Mouse (Mus musculus): ENCODE data around the gene Pax8. TPM values are rescaled to one million over a fixed set of nuclear protein-coding genes. Genes with fewer than 3 reads are reported as not detected.

The Pax8 gene
- total RNA-seq, 2 experiments from 2014 or later = not detected

GRCm38 (mm10) chr2:24417564-24417963 is 57.8 kb downstream of the Pax8 start:
- DNase-seq = no peak
- intact Hi-C loops (cut with DNase I) = no loop called here

GRCm38 (mm10) chr2:24417106-24417505 is 58.3 kb downstream of the Pax8 start:
- DNase-seq = no peak
- intact Hi-C loops (cut with DNase I) = no loop called here

GRCm38 (mm10) chr2:24416668-24417067 is 58.7 kb downstream of the Pax8 start:
- DNase-seq = peak in 1 of 2 experiments; percentile 15

GRCm38 (mm10) chr2:24413677-24414076 is 61.7 kb downstream of the Pax8 start:
- intact Hi-C loops (cut with DNase I) = no loop called here
- DNase-seq = no peak

More at GRCm38 (mm10) chr2:24416668-24417067, 58.7 kb downstream of the Pax8 start:
- intact Hi-C loops (cut with DNase I) = no loop called here

GRCm38 (mm10) chr2:24413172-24413571 is 62.2 kb downstream of the Pax8 start:
- no peak for DNase-seq
- intact Hi-C loops (cut with DNase I) = no loop called here

GRCm38 (mm10) chr2:24409166-24409565 is 66.2 kb downstream of the Pax8 start:
- peak; percentile 68 to 84 for DNase-seq
- intact Hi-C loops (cut with DNase I) = loop anchor here (1.0 to 5.0 kb wide), 4 partner anchors 82 to 1202 kb away; partner anchors contain the start of gene 4931423N10Rik

GRCm38 (mm10) chr2:24407701-24408485 is 67.5 kb downstream of the Pax8 start:
- DNase-seq = no peak
- intact Hi-C loops (cut with DNase I) = loop anchor here (2.0 to 5.0 kb wide), 3 partner anchors 83 to 1201 kb away; partner anchors contain the start of gene 4931423N10Rik

GRCm38 (mm10) chr2:24405345-24406012 is 69.9 kb downstream of the Pax8 start:
- peak; percentile 74 to 85 for DNase-seq
- intact Hi-C loops (cut with DNase I) = loop anchor here (1.0 to 5.0 kb wide), 4 partner anchors 48 to 1198 kb away; partner anchors contain the start of gene 4931423N10Rik

- DNase-seq = no peak
- intact Hi-C loops (cut with DNase I) = no loop called here
Measured at GRCm38 (mm10) chr2:24400711-24401110, 74.7 kb downstream of the Pax8 start.

- DNase-seq = no peak
- intact Hi-C loops (cut with DNase I) = no loop called here
Measured at GRCm38 (mm10) chr2:24397115-24397514, 78.3 kb downstream of the Pax8 start.

GRCm38 (mm10) chr2:24393251-24393650 is 82.1 kb downstream of the Pax8 start:
- DNase-seq = no peak
- intact Hi-C loops (cut with DNase I) = no loop called here

- intact Hi-C loops (cut with DNase I) = no loop called here
- DNase-seq = no peak
Measured at GRCm38 (mm10) chr2:24387361-24388283, 87.8 kb downstream of the Pax8 start.

- DNase-seq = no peak
- intact Hi-C loops (cut with DNase I) = no loop called here
Measured at GRCm38 (mm10) chr2:24386964-24387320, 88.5 kb downstream of the Pax8 start.

GRCm38 (mm10) chr2:24386158-24386963 is 89.0 kb downstream of the Pax8 start:
- intact Hi-C loops (cut with DNase I) = no loop called here
- DNase-seq = no peak

GRCm38 (mm10) chr2:24385111-24385961 is 90.1 kb downstream of the Pax8 start:
- no peak for DNase-seq
- intact Hi-C loops (cut with DNase I) = no loop called here

- intact Hi-C loops (cut with DNase I) = no loop called here
- DNase-seq = no peak
Measured at GRCm38 (mm10) chr2:24384393-24384792, 91.0 kb downstream of the Pax8 start.

- intact Hi-C loops (cut with DNase I) = no loop called here
- no peak for DNase-seq
Measured at GRCm38 (mm10) chr2:24383636-24384035, 91.8 kb downstream of the Pax8 start.

GRCm38 (mm10) chr2:24382456-24383230 is 92.8 kb downstream of the Pax8 start:
- intact Hi-C loops (cut with DNase I) = no loop called here
- no peak for DNase-seq
